Mouse (Mus musculus): ENCODE data around the gene Mrpl33. TPM values are rescaled to one million over a fixed set of nuclear protein-coding genes. Genes with fewer than 3 reads are reported as not detected.

The Mrpl33 gene
- total RNA-seq, 2 experiments from 2014 or later, result 315 to 434 TPM

GRCm38 (mm10) chr5:31636636-31637253, 40.0 kb downstream of the Mrpl33 start:
- peak; percentile 93 for ATAC-seq (replicated peaks; ENCODE audit: poor library complexity)

- peak; percentile 27 for ATAC-seq (replicated peaks; ENCODE audit: poor library complexity)
Measured at GRCm38 (mm10) chr5:31640542-31640941, 43.8 kb downstream of the Mrpl33 start.

GRCm38 (mm10) chr5:31642300-31642699, 45.6 kb downstream of the Mrpl33 start:
- ATAC-seq (replicated peaks; ENCODE audit: poor library complexity), result no peak

- no peak for ATAC-seq (replicated peaks; ENCODE audit: poor library complexity)
Measured at GRCm38 (mm10) chr5:31644272-31644671, 47.5 kb downstream of the Mrpl33 start.

- ATAC-seq (replicated peaks; ENCODE audit: poor library complexity), result no peak
Measured at GRCm38 (mm10) chr5:31644847-31645246, 48.1 kb downstream of the Mrpl33 start.

- ATAC-seq (replicated peaks; ENCODE audit: poor library complexity), result no peak
Measured at GRCm38 (mm10) chr5:31645798-31646197, 49.1 kb downstream of the Mrpl33 start.

- ATAC-seq (replicated peaks; ENCODE audit: poor library complexity), result no peak
Measured at GRCm38 (mm10) chr5:31646574-31646973, 49.8 kb downstream of the Mrpl33 start.

GRCm38 (mm10) chr5:31647327-31647726, 50.6 kb downstream of the Mrpl33 start:
- no peak for ATAC-seq (replicated peaks; ENCODE audit: poor library complexity)

GRCm38 (mm10) chr5:31650518-31651288, 54.0 kb downstream of the Mrpl33 start:
- peak; percentile 89 for ATAC-seq (replicated peaks; ENCODE audit: poor library complexity)

GRCm38 (mm10) chr5:31655688-31656190, 59.0 kb downstream of the Mrpl33 start:
- ATAC-seq (replicated peaks; ENCODE audit: poor library complexity), result no peak

GRCm38 (mm10) chr5:31666176-31666575, 69.4 kb downstream of the Mrpl33 start:
- ATAC-seq (replicated peaks; ENCODE audit: poor library complexity), result no peak

- no peak for ATAC-seq (replicated peaks; ENCODE audit: poor library complexity)
Measured at GRCm38 (mm10) chr5:31668325-31668968, 71.7 kb downstream of the Mrpl33 start.

- no peak for ATAC-seq (replicated peaks; ENCODE audit: poor library complexity)
Measured at GRCm38 (mm10) chr5:31669984-31670383, 73.2 kb downstream of the Mrpl33 start.

- ATAC-seq (replicated peaks; ENCODE audit: poor library complexity), result no peak
Measured at GRCm38 (mm10) chr5:31671137-31671536, 74.4 kb downstream of the Mrpl33 start.

- no peak for ATAC-seq (replicated peaks; ENCODE audit: poor library complexity)
Measured at GRCm38 (mm10) chr5:31673431-31673830, 76.7 kb downstream of the Mrpl33 start.

- ATAC-seq (replicated peaks; ENCODE audit: poor library complexity), result no peak
Measured at GRCm38 (mm10) chr5:31678000-31678399, 81.3 kb downstream of the Mrpl33 start.

GRCm38 (mm10) chr5:31680183-31680582, 83.4 kb downstream of the Mrpl33 start:
- peak; percentile 23; the same call in 1 of the 2 replicates for ATAC-seq (replicated peaks; ENCODE audit: poor library complexity)

- ATAC-seq (replicated peaks; ENCODE audit: poor library complexity), result no peak
Measured at GRCm38 (mm10) chr5:31682305-31682704, 85.6 kb downstream of the Mrpl33 start.

GRCm38 (mm10) chr5:31686040-31686439, 89.3 kb downstream of the Mrpl33 start:
- ATAC-seq (replicated peaks; ENCODE audit: poor library complexity), result peak; percentile 97

- ATAC-seq (replicated peaks; ENCODE audit: poor library complexity), result peak; percentile 85
Measured at GRCm38 (mm10) chr5:31687972-31688371, 91.2 kb downstream of the Mrpl33 start.

GRCm38 (mm10) chr5:31693191-31693590, 96.5 kb downstream of the Mrpl33 start:
- ATAC-seq (replicated peaks; ENCODE audit: poor library complexity), result no peak
